Mouse (Mus musculus): ENCODE measurements around the gene Cbx8. TPM values are rescaled to one million over a fixed set of nuclear protein-coding genes. Genes with fewer than 3 reads are reported as not detected.

Gene Cbx8
- polyA plus RNA-seq, 1 experiment from 2014 or later: 5.1 TPM

DNA sequence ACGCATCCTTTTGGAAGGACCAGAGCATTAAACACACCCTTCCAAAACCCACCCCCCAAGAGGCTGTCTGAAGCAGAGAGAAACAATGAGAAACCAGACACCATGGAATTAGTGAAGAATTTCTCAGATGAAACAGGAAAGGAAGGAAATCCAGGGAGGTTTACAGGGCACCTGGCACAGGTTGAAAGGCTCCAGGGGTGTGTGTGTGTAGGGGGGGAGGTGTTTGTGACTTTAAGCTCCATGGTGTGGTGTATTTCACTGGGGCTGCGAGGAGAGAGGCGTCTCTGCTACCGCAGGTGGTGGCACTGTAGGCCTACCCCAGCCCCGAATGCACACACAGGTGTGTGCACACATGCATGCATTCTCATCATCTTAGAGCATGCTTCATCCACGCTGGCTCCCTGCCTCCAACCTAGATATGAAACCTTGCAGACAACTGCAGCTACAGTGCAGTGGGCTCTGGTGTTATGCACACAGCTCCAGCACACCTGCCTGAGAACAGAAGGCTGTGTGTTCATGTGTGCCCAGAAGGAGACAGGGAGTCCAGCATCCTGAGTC is 33.2 kb upstream of the Cbx8 start:
- ATAC-seq (ENCODE audit: low FRiP score, low TSS enrichment): no peak
- Histone ChIP-seq H3K36me3 (ENCODE audit: control insufficient read depth, insufficient read depth, low read length) (no peaks in the 10 kb centered on the region), H3K9ac (ENCODE audit: low read length) (no peak overlapping the region), H3K4me2 (replicated peaks; ENCODE audit: low read depth) (no peak overlapping the region), H3K27me3 (ENCODE audit: control insufficient read depth, insufficient read depth, low read length) (no peaks in the 10 kb centered on the region), H3K9me3 (ENCODE audit: control insufficient read depth, low read length) (no peaks in the 10 kb centered on the region), H3K27ac (replicated peaks) (no peak overlapping the region), H3K4me3 (ENCODE audit: low read depth, low read length) (no peak overlapping the region), H3K4me1 (replicated peaks; ENCODE audit: control insufficient read depth, insufficient read depth) (no peaks in the 10 kb centered on the region; the same call in 1 of the 2 replicates)
- 64% methylated on average over 6 of the region's 6 CpGs for WGBS
- TF ChIP-seq EP300 (optimal IDR thresholded peaks at IDR 0.05): no peak
- TF ChIP-seq CTCF (IDR thresholded peaks at IDR 0.05; ENCODE audit: low read depth): no peak
- DNase-seq (ENCODE audit: low spot score): no peak

DNA sequence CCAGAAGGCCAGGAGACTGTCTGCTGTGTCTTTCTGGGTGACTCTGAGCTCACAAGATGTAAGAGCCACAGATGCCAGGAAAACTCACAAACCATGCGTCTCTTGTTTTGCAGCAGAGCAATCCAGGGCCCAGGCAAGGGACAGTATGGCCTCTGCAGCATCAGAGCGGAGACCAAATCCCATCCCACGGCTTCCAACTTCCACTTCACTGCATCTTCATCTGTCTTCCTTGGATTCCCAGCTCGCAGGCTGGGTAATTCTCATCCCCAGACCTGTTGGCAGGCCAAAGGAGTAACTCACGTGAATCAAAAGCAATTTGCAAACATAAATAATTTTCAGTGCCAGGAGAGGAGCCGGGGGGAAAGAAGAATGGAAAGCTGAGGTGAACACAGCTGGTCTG is 32.2 kb upstream of the Cbx8 start:
- H3K9ac ChIP-seq (ENCODE audit: low read length): no peak overlapping the region
- no peaks in the 10 kb centered on the region for H3K36me3 ChIP-seq (ENCODE audit: control insufficient read depth, insufficient read depth, low read length)
- H3K27ac ChIP-seq (replicated peaks): no peak overlapping the region
- H3K27me3 ChIP-seq (ENCODE audit: control insufficient read depth, insufficient read depth, low read length): no peaks in the 10 kb centered on the region
- no peak overlapping the region for H3K4me3 ChIP-seq (ENCODE audit: low read depth, low read length)
- WGBS: 56% methylated on average over 6 of the region's 6 CpGs
- no peak for ATAC-seq (ENCODE audit: low FRiP score, low TSS enrichment)
- no peaks in the 10 kb centered on the region for H3K4me1 ChIP-seq (replicated peaks; ENCODE audit: control insufficient read depth, insufficient read depth)
- H3K4me2 ChIP-seq (replicated peaks; ENCODE audit: low read depth): no peak overlapping the region
- H3K9me3 ChIP-seq (ENCODE audit: control insufficient read depth, low read length): no peaks in the 10 kb centered on the region
- DNase-seq (ENCODE audit: low spot score): no peak
- TF ChIP-seq CTCF (IDR thresholded peaks at IDR 0.05; ENCODE audit: low read depth) (no peak), EP300 (optimal IDR thresholded peaks at IDR 0.05) (no peak)

GRCm38 (mm10) chr11:119072239-119072638 is 31.5 kb upstream of the Cbx8 start:
- no peaks in the 10 kb centered on the region for H3K4me1 ChIP-seq (replicated peaks; ENCODE audit: control insufficient read depth, insufficient read depth)
- no peak overlapping the region for H3K9ac ChIP-seq (ENCODE audit: low read length)
- DNase-seq (ENCODE audit: low spot score) (no peak), ATAC-seq (ENCODE audit: low FRiP score, low TSS enrichment) (peak; percentile 61)
- no peaks in the 10 kb centered on the region for H3K9me3 ChIP-seq (ENCODE audit: control insufficient read depth, low read length)
- TF ChIP-seq CTCF (IDR thresholded peaks at IDR 0.05; ENCODE audit: low read depth) (no peak), EP300 (optimal IDR thresholded peaks at IDR 0.05) (no peak)
- no peaks in the 10 kb centered on the region for H3K36me3 ChIP-seq (ENCODE audit: control insufficient read depth, insufficient read depth, low read length)
- WGBS: 70% methylated on average over 7 of the region's 7 CpGs
- no peak overlapping the region for H3K4me2 ChIP-seq (replicated peaks; ENCODE audit: low read depth)
- H3K27me3 ChIP-seq (ENCODE audit: control insufficient read depth, insufficient read depth, low read length): no peaks in the 10 kb centered on the region
- H3K27ac ChIP-seq (replicated peaks): no peak overlapping the region
- no peak overlapping the region for H3K4me3 ChIP-seq (ENCODE audit: low read depth, low read length)

DNA sequence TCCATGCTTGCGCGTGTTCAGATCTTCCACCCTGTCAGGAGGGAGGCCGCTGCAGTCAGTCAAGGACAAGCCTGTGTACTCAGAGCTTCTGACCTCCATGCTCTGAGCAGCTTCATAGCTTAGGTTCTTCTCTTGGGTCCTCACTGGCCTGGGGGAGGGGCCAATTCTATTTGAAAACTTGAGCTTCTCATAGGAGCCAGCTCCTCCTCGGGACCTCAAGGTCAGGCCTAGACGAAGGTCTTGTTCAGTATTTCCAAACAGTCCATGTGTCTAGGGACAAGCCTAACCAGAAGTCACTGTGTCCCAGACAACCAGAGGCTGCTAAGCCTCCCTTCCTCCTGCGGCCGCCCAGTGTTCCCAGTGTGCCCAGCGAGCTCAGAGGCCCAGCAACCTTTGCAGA is 26.1 kb upstream of the Cbx8 start:
- Histone ChIP-seq H3K9me3 (ENCODE audit: control insufficient read depth, low read length) (no peaks in the 10 kb centered on the region), H3K27me3 (ENCODE audit: control insufficient read depth, insufficient read depth, low read length) (no peaks in the 10 kb centered on the region), H3K4me3 (ENCODE audit: low read depth, low read length) (no peak overlapping the region), H3K4me1 (replicated peaks; ENCODE audit: control insufficient read depth, insufficient read depth) (no peaks in the 10 kb centered on the region), H3K9ac (ENCODE audit: low read length) (no peak overlapping the region), H3K36me3 (ENCODE audit: control insufficient read depth, insufficient read depth, low read length) (no peaks in the 10 kb centered on the region), H3K27ac (replicated peaks) (no peak overlapping the region), H3K4me2 (replicated peaks; ENCODE audit: low read depth) (no peak overlapping the region)
- ATAC-seq (ENCODE audit: low FRiP score, low TSS enrichment): no peak
- WGBS: 78% methylated on average over 8 of the region's 8 CpGs
- no peak for DNase-seq (ENCODE audit: low spot score)
- TF ChIP-seq CTCF (IDR thresholded peaks at IDR 0.05; ENCODE audit: low read depth) (no peak), EP300 (optimal IDR thresholded peaks at IDR 0.05) (no peak)

- no peaks in the 10 kb centered on the region for H3K9me3 ChIP-seq (ENCODE audit: control insufficient read depth, low read length)
- peak overlapping the region; percentile 58 for H3K27ac ChIP-seq (replicated peaks)
- TF ChIP-seq EP300 (optimal IDR thresholded peaks at IDR 0.05): no peak
- no peak for TF ChIP-seq CTCF (IDR thresholded peaks at IDR 0.05; ENCODE audit: low read depth)
- peak overlapping the region; percentile 92 for H3K4me2 ChIP-seq (replicated peaks; ENCODE audit: low read depth)
- peaks cover 9% of the 10 kb centered on the region; the same call in 1 of the 2 replicates for H3K27me3 ChIP-seq (ENCODE audit: control insufficient read depth, insufficient read depth, low read length)
- peaks cover 13% of the 10 kb centered on the region for H3K4me1 ChIP-seq (replicated peaks; ENCODE audit: control insufficient read depth, insufficient read depth)
- H3K9ac ChIP-seq (ENCODE audit: low read length): no peak overlapping the region
- DNase-seq (ENCODE audit: low spot score) (no peak), ATAC-seq (ENCODE audit: low FRiP score, low TSS enrichment) (no peak)
- 15% methylated on average over 3 of the region's 3 CpGs for WGBS
- no peaks in the 10 kb centered on the region for H3K36me3 ChIP-seq (ENCODE audit: control insufficient read depth, insufficient read depth, low read length)
- H3K4me3 ChIP-seq (ENCODE audit: low read depth, low read length): no peak overlapping the region
These were observed 18.5 kb upstream of the Cbx8 start for GRCm38 (mm10) chr11:119059256-119059655.

- peak; percentile 92 for DNase-seq (ENCODE audit: low spot score)
- 3% methylated on average over 58 of the region's 58 CpGs for WGBS
- ATAC-seq (ENCODE audit: low FRiP score, low TSS enrichment): peak; percentile 79
These were observed 17.5 kb upstream of the Cbx8 start for GRCm38 (mm10) chr11:119058041-119058995.

More at GRCm38 (mm10) chr11:119058041-119058995, 17.5 kb upstream of the Cbx8 start:
- H3K36me3 ChIP-seq (ENCODE audit: control insufficient read depth, insufficient read depth, low read length): no peaks in the 10 kb centered on the region
- TF ChIP-seq CTCF (IDR thresholded peaks at IDR 0.05; ENCODE audit: low read depth): peak; percentile 71
- TF ChIP-seq EP300 (optimal IDR thresholded peaks at IDR 0.05): no peak
- peaks cover 13% of the 10 kb centered on the region; the same call in 1 of the 2 replicates for H3K27me3 ChIP-seq (ENCODE audit: control insufficient read depth, insufficient read depth, low read length)
- peak overlapping the region; percentile 86 for H3K27ac ChIP-seq (replicated peaks)
- peak overlapping the region; percentile 23; the same call in 1 of the 2 replicates for H3K9ac ChIP-seq (ENCODE audit: low read length)
- H3K4me1 ChIP-seq (replicated peaks; ENCODE audit: control insufficient read depth, insufficient read depth): peaks cover 13% of the 10 kb centered on the region
- no peaks in the 10 kb centered on the region for H3K9me3 ChIP-seq (ENCODE audit: control insufficient read depth, low read length)
- peak overlapping the region; percentile 15 for H3K4me3 ChIP-seq (ENCODE audit: low read depth, low read length)
- peak overlapping the region; percentile 92 for H3K4me2 ChIP-seq (replicated peaks; ENCODE audit: low read depth)

All from stomach, postnatal 0 days (tissue).